Mouse (Mus musculus): ENCODE data around the gene Creg2. TPM values are rescaled to one million over a fixed set of nuclear protein-coding genes. Genes with fewer than 3 reads are reported as not detected.

Creg2 gene
- polyA plus RNA-seq, 1 experiment from 2014 or later: 2.3 TPM

- no peaks in the 10 kb centered on the region for H3K27me3 ChIP-seq (replicated peaks; ENCODE audit: control insufficient read depth, insufficient read depth, low read length)
- H3K9ac ChIP-seq (replicated peaks; ENCODE audit: low read depth, low read length): no peak overlapping the region
These were observed 9.6 kb downstream of the Creg2 start for GRCm38 (mm10) chr1:39641667-39642066.

GRCm38 (mm10) chr1:39637139-39637538 is 14.1 kb downstream of the Creg2 start:
- H3K9me3 ChIP-seq (ENCODE audit: control insufficient read depth, low read length): no peaks in the 10 kb centered on the region
- H3K9ac ChIP-seq (replicated peaks; ENCODE audit: low read depth, low read length): no peak overlapping the region
- no peaks in the 10 kb centered on the region for H3K4me1 ChIP-seq (replicated peaks; ENCODE audit: control insufficient read depth, insufficient read depth, low read length)
- no peaks in the 10 kb centered on the region for H3K27me3 ChIP-seq (replicated peaks; ENCODE audit: control insufficient read depth, insufficient read depth, low read length)
- no peak for ATAC-seq
- no peak overlapping the region for H3K4me2 ChIP-seq (ENCODE audit: low read length)
- no peaks in the 10 kb centered on the region for H3K36me3 ChIP-seq (ENCODE audit: control insufficient read depth, insufficient read depth)
- WGBS: 49% methylated on average over 8 of the region's 8 CpGs
- H3K4me3 ChIP-seq (replicated peaks; ENCODE audit: low read length): no peak overlapping the region
- no peak overlapping the region for H3K27ac ChIP-seq (ENCODE audit: low read length)

More at GRCm38 (mm10) chr1:39641667-39642066, 9.6 kb downstream of the Creg2 start:
- H3K4me3 ChIP-seq (replicated peaks; ENCODE audit: low read length): no peak overlapping the region
- no peaks in the 10 kb centered on the region for H3K9me3 ChIP-seq (ENCODE audit: control insufficient read depth, low read length)
- ATAC-seq: no peak
- peaks cover 6% of the 10 kb centered on the region for H3K4me1 ChIP-seq (replicated peaks; ENCODE audit: control insufficient read depth, insufficient read depth, low read length)
- H3K4me2 ChIP-seq (ENCODE audit: low read length): no peak overlapping the region
- H3K27ac ChIP-seq (ENCODE audit: low read length): no peak overlapping the region
- H3K36me3 ChIP-seq (ENCODE audit: control insufficient read depth, insufficient read depth): no peaks in the 10 kb centered on the region
- WGBS: 89% methylated on average over 7 of the region's 7 CpGs

- Histone ChIP-seq H3K9me3 (ENCODE audit: control insufficient read depth, low read length) (no peaks in the 10 kb centered on the region), H3K4me3 (replicated peaks; ENCODE audit: low read length) (no peak overlapping the region), H3K36me3 (ENCODE audit: control insufficient read depth, insufficient read depth) (no peaks in the 10 kb centered on the region), H3K4me2 (ENCODE audit: low read length) (no peak overlapping the region), H3K27me3 (replicated peaks; ENCODE audit: control insufficient read depth, insufficient read depth, low read length) (no peaks in the 10 kb centered on the region), H3K27ac (ENCODE audit: low read length) (no peak overlapping the region), H3K9ac (replicated peaks; ENCODE audit: low read depth, low read length) (no peak overlapping the region), H3K4me1 (replicated peaks; ENCODE audit: control insufficient read depth, insufficient read depth, low read length) (no peaks in the 10 kb centered on the region)
- WGBS: 6% methylated on average over 5 of the region's 5 CpGs
- ATAC-seq: no peak
These were observed 14.6 kb downstream of the Creg2 start for GRCm38 (mm10) chr1:39636660-39637059.

GRCm38 (mm10) chr1:39636196-39636595 is 15.1 kb downstream of the Creg2 start:
- H3K36me3 ChIP-seq (ENCODE audit: control insufficient read depth, insufficient read depth): no peaks in the 10 kb centered on the region

GRCm38 (mm10) chr1:39628606-39629005 is 22.7 kb downstream of the Creg2 start:
- Histone ChIP-seq H3K4me1 (replicated peaks; ENCODE audit: control insufficient read depth, insufficient read depth, low read length) (no peaks in the 10 kb centered on the region), H3K4me3 (replicated peaks; ENCODE audit: low read length) (no peak overlapping the region), H3K27ac (ENCODE audit: low read length) (no peak overlapping the region), H3K9ac (replicated peaks; ENCODE audit: low read depth, low read length) (no peak overlapping the region), H3K9me3 (ENCODE audit: control insufficient read depth, low read length) (no peaks in the 10 kb centered on the region), H3K36me3 (ENCODE audit: control insufficient read depth, insufficient read depth) (no peaks in the 10 kb centered on the region), H3K4me2 (ENCODE audit: low read length) (no peak overlapping the region), H3K27me3 (replicated peaks; ENCODE audit: control insufficient read depth, insufficient read depth, low read length) (no peaks in the 10 kb centered on the region)
- no peak for ATAC-seq
- WGBS: 84% methylated on average over 9 of the region's 9 CpGs

More at GRCm38 (mm10) chr1:39636196-39636595, 15.1 kb downstream of the Creg2 start:
- no peak for ATAC-seq
- 25% methylated on average over 5 of the region's 5 CpGs for WGBS
- Histone ChIP-seq H3K9ac (replicated peaks; ENCODE audit: low read depth, low read length) (no peak overlapping the region), H3K27ac (ENCODE audit: low read length) (no peak overlapping the region), H3K9me3 (ENCODE audit: control insufficient read depth, low read length) (no peaks in the 10 kb centered on the region), H3K27me3 (replicated peaks; ENCODE audit: control insufficient read depth, insufficient read depth, low read length) (no peaks in the 10 kb centered on the region), H3K4me1 (replicated peaks; ENCODE audit: control insufficient read depth, insufficient read depth, low read length) (no peaks in the 10 kb centered on the region), H3K4me2 (ENCODE audit: low read length) (no peak overlapping the region), H3K4me3 (replicated peaks; ENCODE audit: low read length) (no peak overlapping the region)

GRCm38 (mm10) chr1:39625491-39625890 is 25.8 kb downstream of the Creg2 start:
- no peak overlapping the region for H3K27ac ChIP-seq (ENCODE audit: low read length)
- no peaks in the 10 kb centered on the region for H3K9me3 ChIP-seq (ENCODE audit: control insufficient read depth, low read length)
- H3K4me2 ChIP-seq (ENCODE audit: low read length): no peak overlapping the region
- no peaks in the 10 kb centered on the region for H3K36me3 ChIP-seq (ENCODE audit: control insufficient read depth, insufficient read depth)
- no peaks in the 10 kb centered on the region for H3K27me3 ChIP-seq (replicated peaks; ENCODE audit: control insufficient read depth, insufficient read depth, low read length)
- 75% methylated on average over 3 of the region's 3 CpGs for WGBS
- H3K9ac ChIP-seq (replicated peaks; ENCODE audit: low read depth, low read length): no peak overlapping the region
- no peaks in the 10 kb centered on the region for H3K4me1 ChIP-seq (replicated peaks; ENCODE audit: control insufficient read depth, insufficient read depth, low read length)
- no peak for ATAC-seq
- no peak overlapping the region for H3K4me3 ChIP-seq (replicated peaks; ENCODE audit: low read length)

GRCm38 (mm10) chr1:39623729-39624128 is 27.5 kb downstream of the Creg2 start:
- H3K27ac ChIP-seq (ENCODE audit: low read length): no peak overlapping the region
- no peaks in the 10 kb centered on the region for H3K27me3 ChIP-seq (replicated peaks; ENCODE audit: control insufficient read depth, insufficient read depth, low read length)
- H3K9ac ChIP-seq (replicated peaks; ENCODE audit: low read depth, low read length): no peak overlapping the region
- no peak overlapping the region for H3K4me2 ChIP-seq (ENCODE audit: low read length)
- H3K36me3 ChIP-seq (ENCODE audit: control insufficient read depth, insufficient read depth): no peaks in the 10 kb centered on the region
- WGBS: 21% methylated on average over 1 of the region's 1 CpGs
- H3K4me1 ChIP-seq (replicated peaks; ENCODE audit: control insufficient read depth, insufficient read depth, low read length): no peaks in the 10 kb centered on the region
- no peak for ATAC-seq
- no peaks in the 10 kb centered on the region for H3K9me3 ChIP-seq (ENCODE audit: control insufficient read depth, low read length)
- H3K4me3 ChIP-seq (replicated peaks; ENCODE audit: low read length): no peak overlapping the region

GRCm38 (mm10) chr1:39623106-39623505 is 28.2 kb downstream of the Creg2 start:
- 94% methylated on average over 5 of the region's 5 CpGs for WGBS
- H3K4me3 ChIP-seq (replicated peaks; ENCODE audit: low read length): no peak overlapping the region
- no peak overlapping the region for H3K9ac ChIP-seq (replicated peaks; ENCODE audit: low read depth, low read length)
- H3K27ac ChIP-seq (ENCODE audit: low read length): no peak overlapping the region
- no peaks in the 10 kb centered on the region; the same call in 1 of the 2 replicates for H3K4me1 ChIP-seq (replicated peaks; ENCODE audit: control insufficient read depth, insufficient read depth, low read length)
- no peaks in the 10 kb centered on the region for H3K9me3 ChIP-seq (ENCODE audit: control insufficient read depth, low read length)
- no peaks in the 10 kb centered on the region for H3K36me3 ChIP-seq (ENCODE audit: control insufficient read depth, insufficient read depth)
- no peak for ATAC-seq
- no peaks in the 10 kb centered on the region for H3K27me3 ChIP-seq (replicated peaks; ENCODE audit: control insufficient read depth, insufficient read depth, low read length)
- no peak overlapping the region for H3K4me2 ChIP-seq (ENCODE audit: low read length)

- no peak overlapping the region for H3K9ac ChIP-seq (replicated peaks; ENCODE audit: low read depth, low read length)
- H3K36me3 ChIP-seq (ENCODE audit: control insufficient read depth, insufficient read depth): no peaks in the 10 kb centered on the region
- H3K27ac ChIP-seq (ENCODE audit: low read length): no peak overlapping the region
- WGBS: 22% methylated on average over 8 of the region's 8 CpGs
- no peak overlapping the region for H3K4me3 ChIP-seq (replicated peaks; ENCODE audit: low read length)
- H3K27me3 ChIP-seq (replicated peaks; ENCODE audit: control insufficient read depth, insufficient read depth, low read length): no peaks in the 10 kb centered on the region
- no peak for ATAC-seq
- no peaks in the 10 kb centered on the region for H3K9me3 ChIP-seq (ENCODE audit: control insufficient read depth, low read length)
- H3K4me1 ChIP-seq (replicated peaks; ENCODE audit: control insufficient read depth, insufficient read depth, low read length): no peaks in the 10 kb centered on the region; the same call in 1 of the 2 replicates
- H3K4me2 ChIP-seq (ENCODE audit: low read length): no peak overlapping the region
These were observed 32.8 kb downstream of the Creg2 start for GRCm38 (mm10) chr1:39618524-39618923.

- H3K4me3 ChIP-seq (replicated peaks; ENCODE audit: low read length): no peak overlapping the region
- H3K27me3 ChIP-seq (replicated peaks; ENCODE audit: control insufficient read depth, insufficient read depth, low read length): no peaks in the 10 kb centered on the region
- 78% methylated on average over 6 of the region's 6 CpGs for WGBS
- H3K9ac ChIP-seq (replicated peaks; ENCODE audit: low read depth, low read length): no peak overlapping the region
- no peak for ATAC-seq
- H3K36me3 ChIP-seq (ENCODE audit: control insufficient read depth, insufficient read depth): no peaks in the 10 kb centered on the region
- no peaks in the 10 kb centered on the region for H3K9me3 ChIP-seq (ENCODE audit: control insufficient read depth, low read length)
- H3K4me2 ChIP-seq (ENCODE audit: low read length): no peak overlapping the region
- no peak overlapping the region for H3K27ac ChIP-seq (ENCODE audit: low read length)
- no peaks in the 10 kb centered on the region; the same call in 1 of the 2 replicates for H3K4me1 ChIP-seq (replicated peaks; ENCODE audit: control insufficient read depth, insufficient read depth, low read length)
These were observed 35.7 kb downstream of the Creg2 start for GRCm38 (mm10) chr1:39615526-39615925.
